11 mouse cellular contexts compared by ENCODE assay signal in the genomic region with DNA sequence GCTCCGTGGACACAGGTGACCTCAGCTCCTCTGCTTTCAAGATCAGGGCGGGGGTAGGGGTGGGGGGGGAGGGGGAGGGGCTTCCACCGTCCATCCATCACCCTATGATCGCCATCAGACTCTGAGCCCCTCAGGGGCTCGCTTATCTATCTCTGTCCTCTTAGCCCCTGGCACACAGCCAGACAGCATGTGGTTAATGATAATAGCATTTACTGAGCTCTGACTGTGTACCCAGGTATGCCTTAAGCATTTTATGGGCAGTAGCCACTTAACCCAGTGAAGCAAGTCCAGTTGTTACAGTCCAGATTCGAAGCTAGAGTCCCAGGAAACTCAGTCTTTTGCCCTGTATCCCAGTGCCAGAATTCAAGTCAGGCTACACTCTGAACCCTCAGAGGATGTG. TPM values are rescaled to one million over a fixed set of nuclear protein-coding genes. Genes with fewer than 3 reads are reported as not detected.
A peak's percentile ranks its signal among the peaks of the same experiment; 100 is the strongest.
DNase-seq lines count a peak whose midpoint lies in the region; ATAC-seq lines count a peak whose summit lies in the region.
"Had no signal": no experiment of that assay in that cellular context is flagged by ENCODE, and none has a peak within 500 bp of the region (broad histone marks: within the 10 kb centered on the region; RNA-seq: fewer than 3 reads in every experiment).

No protein-coding gene starts in this region.

- H3K4me3 ChIP-seq in heart, embryonic 15.5 days, result no peak overlapping the region
- no peak overlapping the region for H3K4me3 ChIP-seq in intestine, embryonic 14.5 days (ENCODE audit: low read depth, low read length)
- H3K4me3 ChIP-seq in neural tube, embryonic 14.5 days (ENCODE audit: low read depth, low read length), result no peak overlapping the region
- H3K4me3 ChIP-seq: limb, embryonic 15.5 days; midbrain, embryonic 13.5 days had no signal

- ATAC-seq in heart, embryonic 15.5 days (replicated peaks; ENCODE audit: insufficient number of reproducible peaks, insufficient read depth, low FRiP score, low read depth), result peak; percentile 22; the same call in 1 of the 2 replicates
- ATAC-seq in intestine, embryonic 14.5 days (replicated peaks; ENCODE audit: low FRiP score, low TSS enrichment, low read depth), result peak; percentile 34
- peak; percentile 21; the same call in 1 of the 2 replicates for ATAC-seq in neural tube, embryonic 14.5 days (ENCODE audit: low read depth)
- ATAC-seq: midbrain, embryonic 13.5 days had no signal

- H3K9me3 ChIP-seq in heart, embryonic 15.5 days (replicated peaks), result no peaks in the 10 kb centered on the region
- H3K9me3 ChIP-seq in intestine, embryonic 14.5 days (ENCODE audit: control insufficient read depth, low read length), result no peaks in the 10 kb centered on the region
- no peaks in the 10 kb centered on the region for H3K9me3 ChIP-seq in neural tube, embryonic 14.5 days (ENCODE audit: control insufficient read depth, low read length)
- H3K9me3 ChIP-seq: limb, embryonic 15.5 days; midbrain, embryonic 13.5 days had no signal

- H3K4me2 ChIP-seq in heart, embryonic 15.5 days, result no peak overlapping the region
- no peak overlapping the region for H3K4me2 ChIP-seq in intestine, embryonic 14.5 days (ENCODE audit: low read length)
- H3K4me2 ChIP-seq in neural tube, embryonic 14.5 days (ENCODE audit: low read depth, low read length), result no peak overlapping the region
- H3K4me2 ChIP-seq: limb, embryonic 15.5 days; midbrain, embryonic 13.5 days had no signal

- no peak overlapping the region for H3K9ac ChIP-seq in heart, embryonic 15.5 days
- no peak overlapping the region for H3K9ac ChIP-seq in intestine, embryonic 14.5 days (ENCODE audit: low read length)
- no peak overlapping the region for H3K9ac ChIP-seq in neural tube, embryonic 14.5 days (replicated peaks; ENCODE audit: low read depth, low read length)
- H3K9ac ChIP-seq: limb, embryonic 15.5 days; midbrain, embryonic 13.5 days had no signal

- H3K27me3 ChIP-seq in heart, embryonic 15.5 days, result peaks cover 2% of the 10 kb centered on the region; the same call in 1 of the 2 replicates
- no peaks in the 10 kb centered on the region for H3K27me3 ChIP-seq in intestine, embryonic 14.5 days (replicated peaks; ENCODE audit: control insufficient read depth, insufficient read depth, low read length)
- H3K27me3 ChIP-seq in neural tube, embryonic 14.5 days (ENCODE audit: control insufficient read depth, insufficient read depth, low read length), result no peaks in the 10 kb centered on the region
- H3K27me3 ChIP-seq: limb, embryonic 15.5 days; midbrain, embryonic 13.5 days had no signal

- no peaks in the 10 kb centered on the region for H3K36me3 ChIP-seq in heart, embryonic 15.5 days
- no peaks in the 10 kb centered on the region for H3K36me3 ChIP-seq in intestine, embryonic 14.5 days (ENCODE audit: control insufficient read depth, insufficient read depth, low read length)
- H3K36me3 ChIP-seq in neural tube, embryonic 14.5 days (ENCODE audit: control insufficient read depth, insufficient read depth, low read length), result no peaks in the 10 kb centered on the region
- H3K36me3 ChIP-seq: limb, embryonic 15.5 days; midbrain, embryonic 13.5 days had no signal

- no peak overlapping the region for H3K27ac ChIP-seq in heart, embryonic 15.5 days
- peak overlapping the region; percentile 47; the same call in 1 of the 2 replicates for H3K27ac ChIP-seq in intestine, embryonic 14.5 days (ENCODE audit: low read depth)
- 0 out of 2 replicates have a peak overlapping the region, but pooled peaks have one; percentile 28 for H3K27ac ChIP-seq in neural tube, embryonic 14.5 days (ENCODE audit: low read depth, low read length)
- H3K27ac ChIP-seq: limb, embryonic 15.5 days; midbrain, embryonic 13.5 days had no signal

- 5% methylated on average over 5 of the region's 6 CpGs for WGBS in heart, embryonic 15.5 days
- WGBS in intestine, embryonic 14.5 days, result 3% methylated on average over 6 of the region's 6 CpGs
- WGBS in neural tube, embryonic 14.5 days, result 2% methylated on average over 6 of the region's 6 CpGs

- peaks cover 15% of the 10 kb centered on the region for H3K4me1 ChIP-seq in heart, embryonic 15.5 days (replicated peaks)
- 0 out of 2 replicates have a peak, but pooled peaks cover 3% of the 10 kb centered on the region for H3K4me1 ChIP-seq in intestine, embryonic 14.5 days (replicated peaks; ENCODE audit: control insufficient read depth, insufficient read depth, low read length)
- H3K4me1 ChIP-seq in neural tube, embryonic 14.5 days (ENCODE audit: control insufficient read depth, insufficient read depth, low read length), result peaks cover 5% of the 10 kb centered on the region

- DNase-seq in heart, postnatal 4 days, result no peak
- DNase-seq in intestine, embryonic 14.5 days (ENCODE audit: low spot score), result peak; percentile 72
- DNase-seq in kidney, postnatal 25 days, result peak; percentile 66 to 72
- DNase-seq in left cerebral cortex, adult 11 months (ENCODE audit: low spot score), result no peak
- no peak for DNase-seq in thymus, adult 18-20 months
- no peak for DNase-seq in adipocyte (ENCODE audit: low spot score)
- DNase-seq: heart, adult 11 months had no signal

RNA-seq across cellular contexts. Expression of a gene that starts 10.5 kb away (rescaled TPM):
- 0.25 and 0.38 TPM in 2 replicates for polyA plus RNA-seq in heart, embryonic 15.5 days (2015; fragmentation: Nextera tagmentation; extraction: Ambion mirVana)
- under 1 TPM; 0.34 to 0.45 TPM for total RNA-seq in heart, postnatal 4 days (2021)
- 0.23 and 0.43 TPM in 2 replicates for polyA plus RNA-seq in intestine, embryonic 14.5 days (2014; fragmentation: Nextera tagmentation; extraction: Ambion mirVana)
- polyA plus RNA-seq in neural tube, embryonic 14.5 days (2014; fragmentation: Nextera tagmentation; extraction: Ambion mirVana), result 0.45 and 0.50 TPM in 2 replicates

RNA-seq across cellular contexts. Expression of a gene that starts 18.0 kb away (rescaled TPM):
- 99.5 and 104 TPM in 2 replicates for polyA plus RNA-seq in heart, embryonic 15.5 days (2015; fragmentation: Nextera tagmentation; extraction: Ambion mirVana)
- total RNA-seq in heart, postnatal 4 days (2021), result 10 to 100 TPM; 58.4 to 62.3 TPM
- polyA plus RNA-seq in intestine, embryonic 14.5 days (2014; fragmentation: Nextera tagmentation; extraction: Ambion mirVana), result 112 and 122 TPM in 2 replicates
- polyA plus RNA-seq in neural tube, embryonic 14.5 days (2014; fragmentation: Nextera tagmentation; extraction: Ambion mirVana), result 56.8 and 65.2 TPM in 2 replicates

RNA-seq across cellular contexts. Expression of a gene that starts 28.2 kb away (rescaled TPM):
- 0.18 and 0.37 TPM in 2 replicates for polyA plus RNA-seq in heart, embryonic 15.5 days (2015; fragmentation: Nextera tagmentation; extraction: Ambion mirVana)
- not detected for total RNA-seq in heart, postnatal 4 days (2021)
- polyA plus RNA-seq in intestine, embryonic 14.5 days (2014; fragmentation: Nextera tagmentation; extraction: Ambion mirVana), result 0.12 and 0.16 TPM in 2 replicates
- polyA plus RNA-seq in neural tube, embryonic 14.5 days (2014; fragmentation: Nextera tagmentation; extraction: Ambion mirVana), result 2.5 and 2.6 TPM in 2 replicates

Comparison
In these comparisons a context has a peak if more than half of its experiments do, and no peak if none do; other contexts are left out.
1. DNase-seq: peak in intestine, embryonic 14.5 days (single experiment) and kidney, postnatal 25 days (2 of 2); none in heart, postnatal 4 days (single experiment), left cerebral cortex, adult 11 months (single experiment), thymus, adult 18-20 months (0 of 2) and adipocyte (single experiment).
2. Peak in every context shown above with its lines, with median percentiles within 50 percentile points of each other: ATAC-seq.